Mouse (Mus musculus) ovary, adult 10 weeks (tissue): Measurements from ENCODE around the gene Scp2. TPM values are rescaled to one million over a fixed set of nuclear protein-coding genes. Genes with fewer than 3 reads are reported as not detected.

Experiments
- polyA plus RNA-seq: library from polyadenylated mRNA; stranded (reverse); fragments of 350-450 nt; fragmentation: Illumina TruSeq; extraction: RNeasy Lipid Tissue Mini Kit (QIAGEN cat#74804); gene quantifications from one replicate; pipeline ENCODE4 v1.2.3, GENCODE M21; 2014

The Scp2 gene
- 254 TPM for polyA plus RNA-seq

GRCm38 (mm10) chr4:108144880-108145279, at the start of gene Scp2:
Gene Scp2, minus strand, starts transcription at chr4:108144998.

GRCm38 (mm10) chr4:108165152-108165895, 20.5 kb upstream of the Scp2 start, which contains the start of gene Echdc2:
Gene Echdc2, plus strand, starts transcription at chr4:108165437.

GRCm38 (mm10) chr4:108096345-108096744, 48.5 kb downstream of the Scp2 start, which contains the start of gene Podn:
Gene Podn, minus strand, starts transcription at chr4:108096445.

Other genes with a start within 250 kb of the Scp2 start
- gene Cpt2, start 221.4 kb downstream of the Scp2 start, polyA plus RNA-seq, result 105 TPM
- not detected for gene Slc1a7, start 176.7 kb downstream of the Scp2 start, polyA plus RNA-seq
- gene Podn, start 48.6 kb downstream of the Scp2 start, polyA plus RNA-seq, result 0.26 TPM
- gene Echdc2, start 20.4 kb upstream of the Scp2 start, polyA plus RNA-seq, result 8.3 TPM
- not detected for gene Zyg11a, start 73.0 kb upstream of the Scp2 start, polyA plus RNA-seq
- 73.4 TPM for gene Zyg11b, start 156.1 kb upstream of the Scp2 start, polyA plus RNA-seq
- 9.4 TPM for gene Coa7, start 183.1 kb upstream of the Scp2 start, polyA plus RNA-seq
- not detected for gene Shisal2a, start 238.4 kb upstream of the Scp2 start, polyA plus RNA-seq